Mouse (Mus musculus) E14TG2a.4 (cell line): ENCODE data around the gene Zcwpw1.

Experiments used
- CTCF ChIP-seq: conservative IDR thresholded peaks from 2 replicates; pipeline ENCODE4 v1.5.1; 2014; ENCODE audit warnings: low read length
- NANOG ChIP-seq: IDR thresholded peaks from 2 replicates; pipeline ENCODE4 v1.6.1; 2014; ENCODE audit warnings: borderline replicate concordance, low read length, mixed read lengths

- TF ChIP-seq CTCF (peak; percentile 91), NANOG (no peak)
Observed at GRCm38 (mm10) chr5:137770709-137771108, 16.9 kb upstream of the Zcwpw1 start.
